ENCODE assay signal across 7 mouse cellular contexts in genomic region chr9:66825990-66826389, GRCm38 (mm10). TPM values are rescaled to one million over a fixed set of nuclear protein-coding genes. Genes with fewer than 3 reads are reported as not detected.
DNase-seq lines count a peak whose midpoint lies in the region; ATAC-seq lines count a peak whose summit lies in the region.

No protein-coding gene starts in this region.

- no peaks in the 10 kb centered on the region for H3K4me1 ChIP-seq in kidney, embryonic 16.5 days (ENCODE audit: insufficient read depth, low read length)
- no peaks in the 10 kb centered on the region for H3K4me1 ChIP-seq in midbrain, embryonic 15.5 days

- no peak overlapping the region for H3K4me2 ChIP-seq in kidney, embryonic 16.5 days (replicated peaks; ENCODE audit: low read depth, low read length)
- H3K4me2 ChIP-seq in midbrain, embryonic 15.5 days = no peak overlapping the region

- ATAC-seq in kidney, embryonic 16.5 days (ENCODE audit: low FRiP score, low TSS enrichment) = no peak
- ATAC-seq in midbrain, embryonic 15.5 days (replicated peaks) = no peak

- H3K27me3 ChIP-seq in kidney, embryonic 16.5 days (ENCODE audit: insufficient read depth, low read length) = no peaks in the 10 kb centered on the region
- no peaks in the 10 kb centered on the region for H3K27me3 ChIP-seq in midbrain, embryonic 15.5 days (replicated peaks)

- H3K4me3 ChIP-seq in kidney, embryonic 16.5 days (ENCODE audit: low read length) = no peak overlapping the region
- no peak overlapping the region for H3K4me3 ChIP-seq in midbrain, embryonic 15.5 days

- no peak overlapping the region for H3K27ac ChIP-seq in kidney, embryonic 16.5 days (ENCODE audit: low read length)
- no peak overlapping the region for H3K27ac ChIP-seq in midbrain, embryonic 15.5 days

- no peaks in the 10 kb centered on the region for H3K36me3 ChIP-seq in kidney, embryonic 16.5 days (ENCODE audit: insufficient read depth, low read length)
- no peaks in the 10 kb centered on the region for H3K36me3 ChIP-seq in midbrain, embryonic 15.5 days (replicated peaks)

- H3K9me3 ChIP-seq in kidney, embryonic 16.5 days (ENCODE audit: low read length) = no peaks in the 10 kb centered on the region
- H3K9me3 ChIP-seq in midbrain, embryonic 15.5 days = no peaks in the 10 kb centered on the region

- H3K9ac ChIP-seq in kidney, embryonic 16.5 days (replicated peaks; ENCODE audit: low read length) = no peak overlapping the region
- H3K9ac ChIP-seq in midbrain, embryonic 15.5 days = no peak overlapping the region

- DNase-seq in kidney, adult 8-10 months = peak; percentile 24 to 55
- peak; percentile 76 for DNase-seq in 3T3-L1 (ENCODE audit: low read depth, low spot score)
- peak; percentile 42 to 51 for DNase-seq in B cell, adult 2 months
- DNase-seq in embryo, embryonic 11 days = peak; percentile 74
- peak; percentile 79 for DNase-seq in retina, embryonic 14.5 days (ENCODE audit: low spot score)

- 39% methylated on average over 1 of the region's 1 CpGs for whole genome bisulfite sequencing in kidney, embryonic 16.5 days
- 36% methylated on average over 1 of the region's 1 CpGs for WGBS in midbrain, embryonic 15.5 days

RNA-seq across cellular contexts. Expression of gene Aph1c, which starts 8.5 kb away (rescaled TPM):
- polyA plus RNA-seq in kidney, embryonic 16.5 days (2015; fragmentation: Nextera tagmentation; extraction: Ambion mirVana) = 11.5 and 11.7 TPM in 2 replicates
- 2.6 and 3.2 TPM in 2 replicates for polyA plus RNA-seq in midbrain, embryonic 15.5 days (2015; fragmentation: Nextera tagmentation; extraction: Ambion mirVana)

RNA-seq across cellular contexts. Expression of gene Gm10647, which starts 29.2 kb away (rescaled TPM):
- 0.71 and 1.2 TPM in 2 replicates for polyA plus RNA-seq in kidney, embryonic 16.5 days (2015; fragmentation: Nextera tagmentation; extraction: Ambion mirVana)
- 0.54 and 0.58 TPM in 2 replicates for polyA plus RNA-seq in midbrain, embryonic 15.5 days (2015; fragmentation: Nextera tagmentation; extraction: Ambion mirVana)

RNA-seq across cellular contexts. Expression of gene Aph1b, which starts 30.7 kb away (rescaled TPM):
- polyA plus RNA-seq in kidney, embryonic 16.5 days (2015; fragmentation: Nextera tagmentation; extraction: Ambion mirVana) = 11.3 and 12.0 TPM in 2 replicates
- 21.5 and 23.1 TPM in 2 replicates for polyA plus RNA-seq in midbrain, embryonic 15.5 days (2015; fragmentation: Nextera tagmentation; extraction: Ambion mirVana)
